Mouse (Mus musculus): ENCODE results near the gene Bard1. TPM values are rescaled to one million over a fixed set of nuclear protein-coding genes. Genes with fewer than 3 reads are reported as not detected.

Bard1 gene
- polyA plus RNA-seq, 1 experiment from 2014 or later, result 1.3 TPM

DNA sequence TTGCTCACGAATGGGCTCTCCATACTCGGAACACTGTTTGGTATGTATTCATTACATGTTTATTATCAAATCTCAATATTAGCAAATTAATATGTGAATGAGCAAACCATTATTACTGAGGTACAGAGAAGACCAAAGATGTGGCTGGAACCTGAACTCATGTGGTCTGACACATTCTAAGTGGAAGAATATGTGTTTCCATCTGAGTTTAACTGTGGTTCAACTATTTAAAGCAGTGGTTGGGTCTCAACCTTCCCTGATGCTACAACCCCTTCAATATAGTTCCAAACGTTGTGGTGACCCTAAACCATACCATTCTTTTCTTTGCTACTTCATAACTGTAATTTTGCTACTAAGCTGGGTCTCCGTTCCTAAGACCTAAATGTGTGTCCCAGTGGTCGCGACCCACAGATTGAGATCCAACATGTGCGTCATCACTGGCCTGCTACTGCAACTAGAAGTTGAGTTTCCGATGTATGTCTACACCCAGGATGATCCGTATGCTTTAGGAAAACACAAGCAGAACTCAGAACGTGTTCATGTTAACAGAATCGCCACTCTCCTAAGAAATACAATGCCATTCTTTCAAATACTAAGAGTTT, 1.5 kb downstream of the Bard1 start:
- H3K27ac ChIP-seq (ENCODE audit: low read length), result no peak overlapping the region
- H3K9me3 ChIP-seq (replicated peaks; ENCODE audit: control insufficient read depth, low read length), result no peaks in the 10 kb centered on the region
- peaks cover 16% of the 10 kb centered on the region; the same call in 1 of the 2 replicates for H3K4me1 ChIP-seq (ENCODE audit: control insufficient read depth, insufficient read depth, low read length)
- H3K9ac ChIP-seq (ENCODE audit: low read length), result peak overlapping the region; percentile 50; the same call in 1 of the 2 replicates
- H3K27me3 ChIP-seq (ENCODE audit: control insufficient read depth, insufficient read depth, low read length), result no peaks in the 10 kb centered on the region
- H3K4me3 ChIP-seq (replicated peaks; ENCODE audit: low read length), result peak overlapping the region; percentile 28
- H3K4me2 ChIP-seq (ENCODE audit: low read depth, low read length), result peak overlapping the region; percentile 61
- ATAC-seq (ENCODE audit: insufficient read depth, low FRiP score), result no peak
- H3K36me3 ChIP-seq (ENCODE audit: control insufficient read depth, insufficient read depth, low read length), result no peaks in the 10 kb centered on the region
- WGBS, result 51% methylated on average over 11 of the region's 11 CpGs

DNA sequence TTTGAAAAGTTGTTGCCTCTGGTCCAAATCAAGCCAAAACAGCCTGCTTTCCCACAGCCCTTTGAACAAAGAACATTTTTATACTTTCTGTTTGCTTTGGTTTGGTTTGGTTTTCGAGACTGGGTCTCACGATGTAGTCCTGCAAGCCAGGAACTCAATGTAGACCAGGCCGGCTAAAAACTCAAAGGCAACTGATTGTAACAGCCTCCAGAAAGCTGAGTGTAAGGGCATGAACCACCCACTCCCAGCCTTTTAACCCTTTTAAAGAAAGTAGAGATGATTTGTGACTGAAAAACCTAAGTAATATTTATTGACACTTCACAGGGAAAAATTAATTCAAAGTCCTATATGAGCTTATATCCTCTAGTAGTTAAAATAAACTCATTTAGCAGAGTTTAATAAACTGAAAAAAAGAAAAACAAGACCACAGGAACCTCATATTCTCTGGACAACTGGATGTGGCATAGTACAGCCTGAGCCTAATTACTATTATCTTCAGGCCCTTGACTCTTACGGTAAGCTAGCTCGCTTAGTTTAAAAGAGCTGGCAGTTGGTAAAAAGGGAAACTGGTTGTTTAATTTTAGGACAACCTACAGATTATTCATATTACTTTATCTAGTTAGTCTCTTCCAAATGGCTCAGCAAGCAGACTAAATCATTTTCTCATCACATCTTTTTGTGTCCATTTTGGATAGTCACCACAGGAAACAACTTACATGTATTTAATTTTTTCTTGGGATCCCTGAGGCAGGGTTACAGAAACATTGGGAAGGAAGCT, 2.2 kb downstream of the Bard1 start:
- peak overlapping the region; percentile 28; the same call in 1 of the 2 replicates for H3K4me3 ChIP-seq (replicated peaks; ENCODE audit: low read length)
- WGBS, result 56% methylated on average over 5 of the region's 5 CpGs
- no peak for ATAC-seq (ENCODE audit: insufficient read depth, low FRiP score)

DNA sequence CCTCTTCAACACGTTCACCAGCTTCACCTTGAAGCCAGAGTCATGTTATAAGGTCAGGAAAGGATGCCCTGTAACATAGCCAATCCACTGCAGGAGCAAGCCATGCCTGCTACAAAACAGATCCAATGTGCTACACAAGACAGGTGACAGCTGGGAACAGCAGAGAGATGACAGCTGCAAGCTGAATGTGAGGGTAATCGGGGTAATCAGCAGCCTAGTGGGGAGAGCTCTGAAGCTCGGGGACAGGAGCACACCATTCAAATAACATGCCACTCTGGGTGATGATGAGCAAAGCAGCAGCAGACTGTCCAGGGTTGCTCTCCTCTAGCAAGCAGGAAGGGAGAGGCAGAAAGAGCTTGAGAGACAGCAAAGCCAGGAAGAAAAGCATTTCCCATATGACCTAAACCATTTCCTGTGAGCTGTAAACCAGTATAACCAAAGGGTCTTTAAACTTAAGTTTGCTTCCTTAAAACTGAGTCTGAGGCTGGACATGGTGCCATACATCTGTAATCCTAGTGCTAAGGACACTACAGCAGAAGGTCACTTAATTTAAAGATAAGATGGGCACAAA, 2.9 kb downstream of the Bard1 start:
- H3K27ac ChIP-seq (ENCODE audit: low read length), result peak overlapping the region; percentile 11; the same call in 1 of the 2 replicates
- 32% methylated on average over 3 of the region's 3 CpGs for WGBS
- H3K9me3 ChIP-seq (replicated peaks; ENCODE audit: control insufficient read depth, low read length), result no peaks in the 10 kb centered on the region
- no peak for ATAC-seq (ENCODE audit: insufficient read depth, low FRiP score)
- no peaks in the 10 kb centered on the region for H3K27me3 ChIP-seq (ENCODE audit: control insufficient read depth, insufficient read depth, low read length)
- peak overlapping the region; percentile 61; the same call in 1 of the 2 replicates for H3K4me2 ChIP-seq (ENCODE audit: low read depth, low read length)
- H3K9ac ChIP-seq (ENCODE audit: low read length), result peak overlapping the region; percentile 32; the same call in 1 of the 2 replicates
- H3K4me3 ChIP-seq (replicated peaks; ENCODE audit: low read length), result peak overlapping the region; percentile 1; the same call in 1 of the 2 replicates
- H3K36me3 ChIP-seq (ENCODE audit: control insufficient read depth, insufficient read depth, low read length), result no peaks in the 10 kb centered on the region
- H3K4me1 ChIP-seq (ENCODE audit: control insufficient read depth, insufficient read depth, low read length), result peaks cover 16% of the 10 kb centered on the region; the same call in 1 of the 2 replicates

More for the DNA sequence above, 2.2 kb downstream of the Bard1 start:
- no peaks in the 10 kb centered on the region for H3K9me3 ChIP-seq (replicated peaks; ENCODE audit: control insufficient read depth, low read length)
- H3K4me1 ChIP-seq (ENCODE audit: control insufficient read depth, insufficient read depth, low read length), result peaks cover 16% of the 10 kb centered on the region; the same call in 1 of the 2 replicates
- peak overlapping the region; percentile 32; the same call in 1 of the 2 replicates for H3K9ac ChIP-seq (ENCODE audit: low read length)
- peak overlapping the region; percentile 11; the same call in 1 of the 2 replicates for H3K27ac ChIP-seq (ENCODE audit: low read length)
- H3K27me3 ChIP-seq (ENCODE audit: control insufficient read depth, insufficient read depth, low read length), result no peaks in the 10 kb centered on the region
- no peaks in the 10 kb centered on the region for H3K36me3 ChIP-seq (ENCODE audit: control insufficient read depth, insufficient read depth, low read length)
- peak overlapping the region; percentile 61 for H3K4me2 ChIP-seq (ENCODE audit: low read depth, low read length)

DNA sequence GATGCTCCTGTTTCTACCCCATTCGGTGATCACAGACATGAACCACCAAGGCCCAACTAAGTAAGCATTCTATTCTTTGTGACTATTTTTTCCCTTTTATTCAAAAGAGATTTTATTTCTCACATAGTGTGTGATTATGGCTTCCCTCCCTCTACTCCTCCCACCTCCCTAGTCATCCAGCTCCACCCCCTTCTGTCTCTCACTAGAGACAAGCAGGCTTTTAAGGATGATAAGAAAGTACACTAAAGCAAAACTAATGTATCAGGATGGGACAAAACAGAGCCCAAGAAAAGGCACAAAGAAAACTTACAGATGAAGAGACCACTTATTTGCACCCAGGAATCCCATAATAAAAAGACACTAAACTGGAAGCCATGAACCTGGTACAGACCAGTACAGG, 6.9 kb downstream of the Bard1 start:
- WGBS, result 100% methylated on average over 1 of the region's 1 CpGs
- no peak for ATAC-seq (ENCODE audit: insufficient read depth, low FRiP score)
- Histone ChIP-seq H3K4me3 (replicated peaks; ENCODE audit: low read length) (no peak overlapping the region), H3K4me1 (ENCODE audit: control insufficient read depth, insufficient read depth, low read length) (peaks cover 9% of the 10 kb centered on the region; the same call in 1 of the 2 replicates), H3K27me3 (ENCODE audit: control insufficient read depth, insufficient read depth, low read length) (no peaks in the 10 kb centered on the region), H3K9ac (ENCODE audit: low read length) (no peak overlapping the region), H3K9me3 (replicated peaks; ENCODE audit: control insufficient read depth, low read length) (no peaks in the 10 kb centered on the region), H3K36me3 (ENCODE audit: control insufficient read depth, insufficient read depth, low read length) (no peaks in the 10 kb centered on the region), H3K27ac (ENCODE audit: low read length) (no peak overlapping the region), H3K4me2 (ENCODE audit: low read depth, low read length) (no peak overlapping the region)

DNA sequence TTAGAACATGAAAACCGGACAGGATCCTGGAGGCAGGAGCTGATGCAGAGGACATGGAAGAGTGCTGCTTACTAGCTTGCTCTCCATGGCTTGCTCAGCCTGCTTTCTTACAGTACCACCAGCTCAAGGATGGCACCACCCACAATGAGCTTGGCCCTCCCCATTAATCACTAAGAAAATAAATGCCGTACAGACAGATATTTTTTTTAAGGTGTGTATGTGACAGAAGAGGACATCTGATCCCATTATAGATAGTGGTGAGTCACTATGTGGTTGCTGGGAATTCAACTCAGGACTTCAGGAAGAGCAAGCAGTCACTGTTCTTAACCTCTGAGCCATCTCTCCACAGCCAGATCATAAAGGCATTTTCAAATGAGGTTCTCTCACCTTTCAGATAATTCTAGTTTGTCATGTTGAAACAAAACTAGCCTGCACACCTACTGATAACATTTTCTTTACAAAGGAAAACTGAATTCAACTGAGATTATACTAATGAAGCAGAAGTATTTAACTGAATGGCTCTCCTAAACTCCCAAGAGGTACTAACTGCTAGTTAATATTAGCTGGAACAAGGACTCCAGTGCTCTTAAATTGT, 7.6 kb downstream of the Bard1 start:
- WGBS, result 81% methylated on average over 2 of the region's 2 CpGs
- no peaks in the 10 kb centered on the region for H3K36me3 ChIP-seq (ENCODE audit: control insufficient read depth, insufficient read depth, low read length)
- ATAC-seq (ENCODE audit: insufficient read depth, low FRiP score), result no peak
- H3K9me3 ChIP-seq (replicated peaks; ENCODE audit: control insufficient read depth, low read length), result no peaks in the 10 kb centered on the region
- no peak overlapping the region for H3K27ac ChIP-seq (ENCODE audit: low read length)
- H3K4me3 ChIP-seq (replicated peaks; ENCODE audit: low read length), result no peak overlapping the region
- H3K4me2 ChIP-seq (ENCODE audit: low read depth, low read length), result no peak overlapping the region
- no peaks in the 10 kb centered on the region for H3K27me3 ChIP-seq (ENCODE audit: control insufficient read depth, insufficient read depth, low read length)
- no peak overlapping the region for H3K9ac ChIP-seq (ENCODE audit: low read length)
- H3K4me1 ChIP-seq (ENCODE audit: control insufficient read depth, insufficient read depth, low read length), result peaks cover 5% of the 10 kb centered on the region; the same call in 1 of the 2 replicates

DNA sequence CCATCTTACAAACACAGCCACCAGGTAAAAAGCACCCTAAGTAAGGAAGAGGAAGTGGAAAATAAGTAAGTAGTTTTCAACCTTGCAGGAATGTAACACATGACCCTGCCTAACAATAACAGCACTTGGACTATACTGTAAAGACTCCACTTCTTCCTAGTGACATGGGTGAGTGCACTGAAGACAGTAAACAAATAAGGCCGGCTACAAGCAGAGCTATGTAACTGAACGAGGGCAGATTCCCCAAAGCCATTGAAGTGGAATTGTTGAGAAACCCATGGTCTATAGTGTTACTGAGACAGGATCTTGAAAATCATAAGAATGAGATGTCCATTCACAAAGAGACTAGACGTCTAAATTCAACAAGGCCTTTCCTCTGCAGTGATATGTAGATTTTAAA, 27.3 kb downstream of the Bard1 start:
- Histone ChIP-seq H3K9ac (ENCODE audit: low read length) (no peak overlapping the region), H3K36me3 (ENCODE audit: control insufficient read depth, insufficient read depth, low read length) (0 out of 2 replicates have a peak, but pooled peaks cover 3% of the 10 kb centered on the region), H3K4me3 (replicated peaks; ENCODE audit: low read length) (no peak overlapping the region), H3K27me3 (ENCODE audit: control insufficient read depth, insufficient read depth, low read length) (no peaks in the 10 kb centered on the region), H3K4me2 (ENCODE audit: low read depth, low read length) (no peak overlapping the region), H3K4me1 (ENCODE audit: control insufficient read depth, insufficient read depth, low read length) (no peaks in the 10 kb centered on the region), H3K27ac (ENCODE audit: low read length) (no peak overlapping the region), H3K9me3 (replicated peaks; ENCODE audit: control insufficient read depth, low read length) (no peaks in the 10 kb centered on the region)
- 69% methylated on average over 3 of the region's 3 CpGs for WGBS
- no peak for ATAC-seq (ENCODE audit: insufficient read depth, low FRiP score)

DNA sequence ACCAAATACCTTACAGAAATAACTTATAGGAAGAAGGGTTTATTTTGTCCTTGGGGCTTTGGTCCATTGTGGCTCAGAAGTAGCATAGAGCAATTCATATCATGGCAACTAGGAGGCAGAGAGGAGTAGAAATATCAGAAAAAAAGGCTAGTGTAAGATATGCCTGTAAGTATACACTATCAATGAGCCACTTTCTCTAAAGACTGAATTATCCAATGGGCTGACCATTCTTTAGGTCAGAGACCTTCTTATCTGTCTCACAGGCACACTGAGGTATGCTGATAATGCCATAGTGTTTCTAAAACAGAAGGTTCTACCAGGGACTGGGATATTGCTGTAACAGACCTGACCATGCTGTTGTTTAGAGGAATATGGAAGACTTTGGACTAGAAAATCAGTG, 32.2 kb downstream of the Bard1 start:
- no peak overlapping the region for H3K4me2 ChIP-seq (ENCODE audit: low read depth, low read length)
- H3K27me3 ChIP-seq (ENCODE audit: control insufficient read depth, insufficient read depth, low read length), result no peaks in the 10 kb centered on the region
- H3K27ac ChIP-seq (ENCODE audit: low read length), result no peak overlapping the region
- H3K9me3 ChIP-seq (replicated peaks; ENCODE audit: control insufficient read depth, low read length), result no peaks in the 10 kb centered on the region
- ATAC-seq (ENCODE audit: insufficient read depth, low FRiP score), result no peak
- no peak overlapping the region for H3K4me3 ChIP-seq (replicated peaks; ENCODE audit: low read length)
- no peaks in the 10 kb centered on the region for H3K4me1 ChIP-seq (ENCODE audit: control insufficient read depth, insufficient read depth, low read length)
- 0 out of 2 replicates have a peak, but pooled peaks cover 3% of the 10 kb centered on the region for H3K36me3 ChIP-seq (ENCODE audit: control insufficient read depth, insufficient read depth, low read length)
- no peak overlapping the region for H3K9ac ChIP-seq (ENCODE audit: low read length)

DNA sequence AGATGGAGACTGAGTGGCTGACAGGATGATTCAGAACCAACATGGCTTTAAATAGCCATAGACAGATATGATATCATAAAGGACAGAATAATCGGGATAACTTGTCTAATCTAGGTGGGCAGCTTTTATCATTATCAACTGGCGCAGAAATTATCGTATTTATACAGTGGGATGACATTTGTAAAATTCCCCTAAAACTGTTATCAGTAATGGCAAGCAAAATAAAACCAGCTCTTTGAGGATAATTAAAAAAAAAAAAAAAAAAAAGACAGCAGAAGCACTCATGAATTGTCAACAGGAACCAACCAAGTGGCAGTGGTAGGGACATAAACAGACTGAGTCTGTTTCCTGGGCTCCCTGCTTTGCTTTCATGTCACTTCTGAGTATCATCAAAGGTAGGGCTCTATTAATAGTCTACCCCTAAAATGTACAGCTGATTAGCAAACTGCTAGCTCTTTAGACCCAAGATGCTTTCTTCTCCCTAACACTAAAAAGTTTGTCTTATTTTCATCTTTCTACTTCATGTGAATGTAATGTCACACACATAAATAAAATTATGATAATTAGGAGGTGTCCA, 34.1 kb downstream of the Bard1 start:
- ATAC-seq (ENCODE audit: insufficient read depth, low FRiP score), result no peak
- Histone ChIP-seq H3K27ac (ENCODE audit: low read length) (no peak overlapping the region), H3K4me1 (ENCODE audit: control insufficient read depth, insufficient read depth, low read length) (no peaks in the 10 kb centered on the region), H3K4me2 (ENCODE audit: low read depth, low read length) (no peak overlapping the region), H3K9ac (ENCODE audit: low read length) (no peak overlapping the region), H3K4me3 (replicated peaks; ENCODE audit: low read length) (no peak overlapping the region), H3K9me3 (replicated peaks; ENCODE audit: control insufficient read depth, low read length) (no peaks in the 10 kb centered on the region), H3K36me3 (ENCODE audit: control insufficient read depth, insufficient read depth, low read length) (no peaks in the 10 kb centered on the region), H3K27me3 (ENCODE audit: control insufficient read depth, insufficient read depth, low read length) (no peaks in the 10 kb centered on the region)
- WGBS, result 88% methylated on average over 3 of the region's 3 CpGs
